Mouse (Mus musculus): ENCODE measurements around the gene Cel. TPM values are rescaled to one million over a fixed set of nuclear protein-coding genes. Genes with fewer than 3 reads are reported as not detected.

Cel gene
- polyA plus RNA-seq, 1 experiment: 0.72 TPM

DNA sequence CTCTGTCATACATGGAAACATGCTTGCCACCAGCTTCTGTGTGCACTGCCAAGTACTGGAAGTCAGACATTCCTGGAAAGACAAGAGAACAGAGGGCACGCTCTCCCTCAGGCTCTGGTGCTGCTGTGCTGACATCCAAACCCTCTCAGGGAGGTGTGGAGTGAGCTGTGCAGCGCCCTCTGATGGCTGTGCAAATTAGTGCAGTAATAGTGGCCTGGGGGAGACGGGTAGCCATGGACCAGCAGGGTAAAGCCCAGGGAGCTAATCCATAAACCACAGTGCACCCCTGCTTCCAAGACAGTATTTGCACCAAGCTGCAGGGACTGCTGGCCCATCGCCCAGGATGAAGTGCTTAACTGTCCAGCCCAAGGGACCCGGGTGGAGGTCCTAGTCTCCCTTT lies 14.8 kb upstream of the Cel start:
- no peak overlapping the region for H3K4me3 ChIP-seq (replicated peaks; ENCODE audit: control insufficient read depth, low read depth, low read length)
- 79% methylated on average over 5 of the region's 5 CpGs for WGBS
- peak; percentile 62 for TF ChIP-seq CTCF (IDR thresholded peaks at IDR 0.05; ENCODE audit: control insufficient read depth, insufficient read depth, low read length)
- no peak for TF ChIP-seq POLR2A (IDR thresholded peaks at IDR 0.05; ENCODE audit: borderline replicate concordance, control insufficient read depth, low read depth, low read length)
- H3K4me1 ChIP-seq (ENCODE audit: control insufficient read depth, insufficient read depth, low read length): no peaks in the 10 kb centered on the region
- H3K27ac ChIP-seq (ENCODE audit: control insufficient read depth, insufficient read depth, low read depth, low read length, poor library complexity): no peak overlapping the region

DNA sequence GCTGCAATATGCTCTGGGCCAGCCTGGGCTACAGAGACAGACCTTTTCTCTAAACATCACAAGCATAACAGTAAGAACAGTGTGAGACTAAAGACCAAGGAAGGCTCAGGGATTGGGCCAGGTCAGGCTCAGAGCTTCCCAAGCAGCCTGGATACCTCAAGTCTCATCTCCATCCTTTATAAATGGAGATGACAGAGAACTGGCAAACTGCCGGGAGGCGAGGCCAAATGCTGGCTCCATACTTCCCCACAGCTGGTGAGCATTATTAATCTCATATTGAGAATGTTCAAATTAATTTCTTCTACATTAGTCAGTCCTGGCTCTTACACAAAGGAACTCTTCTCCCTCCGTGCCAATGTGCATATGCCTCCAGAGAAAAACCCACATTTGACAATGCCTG lies 13.6 kb upstream of the Cel start:
- TF ChIP-seq CTCF (IDR thresholded peaks at IDR 0.05; ENCODE audit: control insufficient read depth, insufficient read depth, low read length) (no peak), POLR2A (IDR thresholded peaks at IDR 0.05; ENCODE audit: borderline replicate concordance, control insufficient read depth, low read depth, low read length) (no peak)
- 87% methylated on average over 3 of the region's 3 CpGs for WGBS
- H3K27ac ChIP-seq (ENCODE audit: control insufficient read depth, insufficient read depth, low read depth, low read length, poor library complexity): no peak overlapping the region
- no peak overlapping the region for H3K4me3 ChIP-seq (replicated peaks; ENCODE audit: control insufficient read depth, low read depth, low read length)
- no peaks in the 10 kb centered on the region for H3K4me1 ChIP-seq (ENCODE audit: control insufficient read depth, insufficient read depth, low read length)

- TF ChIP-seq CTCF (IDR thresholded peaks at IDR 0.05; ENCODE audit: control insufficient read depth, insufficient read depth, low read length) (no peak), POLR2A (IDR thresholded peaks at IDR 0.05; ENCODE audit: borderline replicate concordance, control insufficient read depth, low read depth, low read length) (no peak)
- no peaks in the 10 kb centered on the region for H3K4me1 ChIP-seq (ENCODE audit: control insufficient read depth, insufficient read depth, low read length)
- WGBS: 77% methylated on average over 4 of the region's 4 CpGs
- H3K4me3 ChIP-seq (replicated peaks; ENCODE audit: control insufficient read depth, low read depth, low read length): no peak overlapping the region
- no peak overlapping the region for H3K27ac ChIP-seq (ENCODE audit: control insufficient read depth, insufficient read depth, low read depth, low read length, poor library complexity)
Observed at GRCm38 (mm10) chr2:28575341-28575740, 12.1 kb upstream of the Cel start.

- TF ChIP-seq POLR2A (IDR thresholded peaks at IDR 0.05; ENCODE audit: borderline replicate concordance, control insufficient read depth, low read depth, low read length): no peak
- TF ChIP-seq CTCF (IDR thresholded peaks at IDR 0.05; ENCODE audit: control insufficient read depth, insufficient read depth, low read length): no peak
- WGBS: 68% methylated on average over 3 of the region's 3 CpGs
Observed at GRCm38 (mm10) chr2:28569903-28570302, 6.7 kb upstream of the Cel start.

DNA sequence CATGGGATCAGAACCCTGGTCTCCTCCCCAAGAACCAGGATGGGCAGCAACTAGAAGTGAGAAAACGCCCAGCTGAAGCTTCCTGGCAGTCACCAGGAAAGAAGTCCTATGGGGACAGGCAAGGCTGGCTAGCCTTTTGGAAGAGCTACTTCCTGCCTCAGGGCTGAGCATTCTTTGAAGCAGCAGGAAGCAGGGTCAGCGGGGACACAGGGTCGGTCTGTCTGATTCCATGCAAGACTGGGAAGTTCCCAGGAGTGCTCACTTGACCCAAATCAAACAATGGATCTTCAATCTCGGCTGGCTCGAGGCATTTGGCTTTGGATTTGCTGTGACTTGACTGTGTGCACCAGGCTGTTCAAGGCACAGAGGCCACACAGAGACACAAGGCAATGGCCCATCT lies 3.3 kb upstream of the Cel start:
- WGBS: 76% methylated on average over 5 of the region's 5 CpGs
- no peak overlapping the region for H3K4me3 ChIP-seq (replicated peaks; ENCODE audit: control insufficient read depth, low read depth, low read length)
- TF ChIP-seq POLR2A (IDR thresholded peaks at IDR 0.05; ENCODE audit: borderline replicate concordance, control insufficient read depth, low read depth, low read length) (no peak), CTCF (IDR thresholded peaks at IDR 0.05; ENCODE audit: control insufficient read depth, insufficient read depth, low read length) (no peak)
- H3K4me1 ChIP-seq (ENCODE audit: control insufficient read depth, insufficient read depth, low read length): no peaks in the 10 kb centered on the region
- no peak overlapping the region for H3K27ac ChIP-seq (ENCODE audit: control insufficient read depth, insufficient read depth, low read depth, low read length, poor library complexity)

More at GRCm38 (mm10) chr2:28569903-28570302, 6.7 kb upstream of the Cel start:
- no peak overlapping the region for H3K4me3 ChIP-seq (replicated peaks; ENCODE audit: control insufficient read depth, low read depth, low read length)
- H3K4me1 ChIP-seq (ENCODE audit: control insufficient read depth, insufficient read depth, low read length): no peaks in the 10 kb centered on the region
- H3K27ac ChIP-seq (ENCODE audit: control insufficient read depth, insufficient read depth, low read depth, low read length, poor library complexity): no peak overlapping the region

DNA sequence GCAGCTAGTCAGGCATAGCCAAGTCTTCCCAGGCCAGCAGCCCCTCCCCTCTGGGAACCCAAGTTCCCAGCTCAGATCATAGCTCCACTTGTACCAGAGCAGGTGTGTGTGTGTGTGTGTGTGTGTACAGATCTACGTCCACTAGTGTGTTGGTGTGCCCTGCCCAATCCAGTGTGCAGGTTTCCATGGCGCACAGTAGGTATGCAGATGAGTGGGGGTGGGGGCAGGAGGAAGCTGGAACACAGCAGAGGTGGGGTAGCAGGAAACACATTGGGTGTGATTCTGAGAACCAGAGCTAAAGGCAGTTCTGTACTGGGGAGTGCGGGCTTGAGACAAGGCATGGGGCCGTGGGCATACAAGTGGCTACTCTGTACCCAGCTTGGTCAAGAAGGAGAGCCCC lies 1.2 kb upstream of the Cel start:
- TF ChIP-seq CTCF (IDR thresholded peaks at IDR 0.05; ENCODE audit: control insufficient read depth, insufficient read depth, low read length) (no peak), POLR2A (IDR thresholded peaks at IDR 0.05; ENCODE audit: borderline replicate concordance, control insufficient read depth, low read depth, low read length) (no peak)
- 92% methylated on average over 4 of the region's 4 CpGs for WGBS
- H3K4me3 ChIP-seq (replicated peaks; ENCODE audit: control insufficient read depth, low read depth, low read length): no peak overlapping the region
- H3K27ac ChIP-seq (ENCODE audit: control insufficient read depth, insufficient read depth, low read depth, low read length, poor library complexity): no peak overlapping the region
- no peaks in the 10 kb centered on the region for H3K4me1 ChIP-seq (ENCODE audit: control insufficient read depth, insufficient read depth, low read length)

DNA sequence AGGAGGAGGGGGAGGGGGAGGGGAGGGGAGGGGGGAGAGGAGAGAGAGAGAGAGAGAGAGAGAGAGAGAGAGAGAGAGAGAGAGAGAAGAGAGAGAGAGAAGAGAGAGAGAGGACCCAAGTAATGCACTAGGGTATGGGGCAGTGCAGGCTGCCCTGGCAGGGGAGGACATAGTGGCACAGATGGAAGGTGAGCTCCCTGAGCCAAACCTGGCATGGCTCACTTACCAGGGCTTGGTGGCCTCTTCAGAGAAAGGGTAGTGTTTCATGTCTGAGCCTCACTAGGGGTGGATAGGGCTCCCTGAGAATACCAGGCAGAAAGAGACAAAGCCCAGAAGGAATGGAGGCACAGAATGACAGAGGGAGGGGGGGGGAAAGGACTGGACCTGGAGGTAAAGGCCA lies 627 bp upstream of the Cel start:
- TF ChIP-seq POLR2A (IDR thresholded peaks at IDR 0.05; ENCODE audit: borderline replicate concordance, control insufficient read depth, low read depth, low read length): no peak
- TF ChIP-seq CTCF (IDR thresholded peaks at IDR 0.05; ENCODE audit: control insufficient read depth, insufficient read depth, low read length): no peak
- Histone ChIP-seq H3K27ac (ENCODE audit: control insufficient read depth, insufficient read depth, low read depth, low read length, poor library complexity) (no peak overlapping the region), H3K4me1 (ENCODE audit: control insufficient read depth, insufficient read depth, low read length) (no peaks in the 10 kb centered on the region), H3K4me3 (replicated peaks; ENCODE audit: control insufficient read depth, low read depth, low read length) (no peak overlapping the region)

DNA sequence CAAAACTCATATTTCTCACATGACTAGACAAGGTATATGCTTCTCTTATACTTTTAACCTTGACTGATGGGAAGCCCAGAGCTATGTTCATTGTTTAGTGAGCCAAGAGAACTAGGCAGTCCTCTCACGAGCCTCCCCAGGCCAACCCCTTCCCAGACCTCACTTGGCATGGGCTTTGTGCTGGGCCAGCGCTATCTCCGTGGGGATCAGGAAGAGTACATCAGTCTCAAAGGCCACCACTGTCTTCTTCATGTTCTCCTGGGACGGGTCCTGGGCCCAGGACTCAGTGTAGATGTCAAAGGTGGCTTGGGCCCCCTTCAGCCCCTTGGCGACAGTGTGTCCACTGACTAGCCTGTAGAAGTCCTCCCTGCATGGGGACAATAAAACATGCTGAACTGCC lies 5.8 kb downstream of the Cel start:
- no peaks in the 10 kb centered on the region for H3K4me1 ChIP-seq (ENCODE audit: control insufficient read depth, insufficient read depth, low read length)
- H3K27ac ChIP-seq (ENCODE audit: control insufficient read depth, insufficient read depth, low read depth, low read length, poor library complexity): no peak overlapping the region
- WGBS: 78% methylated on average over 5 of the region's 5 CpGs
- TF ChIP-seq CTCF (IDR thresholded peaks at IDR 0.05; ENCODE audit: control insufficient read depth, insufficient read depth, low read length) (no peak), POLR2A (IDR thresholded peaks at IDR 0.05; ENCODE audit: borderline replicate concordance, control insufficient read depth, low read depth, low read length) (no peak)
- H3K4me3 ChIP-seq (replicated peaks; ENCODE audit: control insufficient read depth, low read depth, low read length): no peak overlapping the region

GRCm38 (mm10) chr2:28552301-28552700 lies 10.9 kb downstream of the Cel start:
- WGBS: 91% methylated on average over 5 of the region's 5 CpGs
- Histone ChIP-seq H3K27ac (ENCODE audit: control insufficient read depth, insufficient read depth, low read depth, low read length, poor library complexity) (no peak overlapping the region), H3K4me1 (ENCODE audit: control insufficient read depth, insufficient read depth, low read length) (no peaks in the 10 kb centered on the region), H3K4me3 (replicated peaks; ENCODE audit: control insufficient read depth, low read depth, low read length) (no peak overlapping the region)
- TF ChIP-seq CTCF (IDR thresholded peaks at IDR 0.05; ENCODE audit: control insufficient read depth, insufficient read depth, low read length) (no peak), POLR2A (IDR thresholded peaks at IDR 0.05; ENCODE audit: borderline replicate concordance, control insufficient read depth, low read depth, low read length) (no peak)

Data from bone marrow, adult 2 months (tissue).